Mouse (Mus musculus) heart, embryonic 15.5 days (tissue): ENCODE measurements around the gene Tmem62. TPM values are rescaled to one million over a fixed set of nuclear protein-coding genes. Genes with fewer than 3 reads are reported as not detected.
A peak's percentile ranks its signal among the peaks of the same experiment; 100 is the strongest.

Source experiments
- ATAC-seq: fragments of 200-750 bp; cut with Nextera tagmentation; replicated peaks from 2 replicates; pipeline ENCODE4 v1.8.0; 2017; ENCODE audit warnings: low read depth, moderate TSS enrichment; ENCODE audit not compliant: insufficient number of reproducible peaks, insufficient read depth, low FRiP score
- H3K27ac ChIP-seq: fragments of 300-500 bp; sonication (generic); 2 replicates; pipeline ENCODE4 v1.5.1; 2015; ENCODE audit warnings: mild to moderate bottlenecking, inconsistent platforms
- H3K27me3 ChIP-seq: fragments of 300-500 bp; sonication (generic); 2 replicates; pipeline ENCODE4 v1.6.1; 2015; ENCODE audit warnings: inconsistent platforms
- H3K36me3 ChIP-seq: fragments of 300-500 bp; sonication (generic); 2 replicates; pipeline ENCODE4 v1.6.1; 2015; ENCODE audit warnings: mild to moderate bottlenecking, inconsistent platforms
- H3K4me1 ChIP-seq: fragments of 300-500 bp; sonication (generic); replicated peaks from 2 replicates; pipeline ENCODE4 v1.6.1; 2015; ENCODE audit warnings: inconsistent platforms
- H3K4me2 ChIP-seq: fragments of 300-500 bp; sonication (generic); 2 replicates; pipeline ENCODE4 v1.6.1; 2015; ENCODE audit warnings: inconsistent platforms, mild to moderate bottlenecking, moderate library complexity
- H3K4me3 ChIP-seq: fragments of 300-500 bp; sonication (generic); 2 replicates; pipeline ENCODE4 v1.5.1; 2015; ENCODE audit warnings: mild to moderate bottlenecking, inconsistent platforms
- H3K9ac ChIP-seq: fragments of 300-500 bp; sonication (generic); 2 replicates; pipeline ENCODE4 v1.6.1; 2015; ENCODE audit warnings: mild to moderate bottlenecking, inconsistent platforms
- H3K9me3 ChIP-seq: fragments of 300-500 bp; sonication (generic); replicated peaks from 2 replicates; pipeline ENCODE4 v1.6.1; 2016; ENCODE audit warnings: inconsistent platforms
- WGBS: fragments of 180-500 bp; shearing (Covaris S2); methylation state at CpG from one replicate; pipeline ENCODE4 v1.1.7; 2015; ENCODE audit warnings: mixed read lengths; 5-methylcytosine and 5-hydroxymethylcytosine counted together
- polyA plus RNA-seq: library from polyadenylated mRNA; unstranded; fragments of >200 nt; fragmentation: Nextera tagmentation; extraction: Ambion mirVana; gene quantifications from 2 replicates; pipeline ENCODE4 v1.2.1, GENCODE M21; 2015

The Tmem62 gene
- polyA plus RNA-seq, 1 experiment from 2014 or later = 2.8 TPM

DNA sequence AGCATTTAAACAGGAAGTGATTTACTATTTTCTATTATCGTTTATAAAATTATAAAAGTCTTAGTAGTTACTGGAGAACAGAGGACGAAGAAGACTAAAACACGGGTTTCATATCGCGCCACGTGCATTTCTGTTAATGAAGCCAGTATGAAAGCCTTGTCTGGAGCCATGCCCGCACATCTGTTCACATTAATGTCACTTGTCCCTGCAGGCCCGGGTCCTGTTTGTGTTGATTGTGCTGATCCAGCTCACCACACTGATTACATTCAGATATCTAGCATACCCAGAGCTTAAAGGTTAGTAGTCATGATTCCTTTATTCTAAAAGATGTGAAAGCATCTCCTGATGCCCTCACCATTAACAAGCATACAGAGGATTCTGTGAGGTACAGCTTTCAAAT, 22.0 kb downstream of the Tmem62 start:
- Histone ChIP-seq H3K4me1 (no peaks in the 10 kb centered on the region), H3K27me3 (no peaks in the 10 kb centered on the region), H3K4me3 (no peak overlapping the region), H3K9me3 (no peaks in the 10 kb centered on the region), H3K4me2 (no peak overlapping the region), H3K9ac (no peak overlapping the region), H3K27ac (no peak overlapping the region), H3K36me3 (no peaks in the 10 kb centered on the region)
- ATAC-seq = no peak
- 79% methylated on average over 8 of the region's 8 CpGs for WGBS

DNA sequence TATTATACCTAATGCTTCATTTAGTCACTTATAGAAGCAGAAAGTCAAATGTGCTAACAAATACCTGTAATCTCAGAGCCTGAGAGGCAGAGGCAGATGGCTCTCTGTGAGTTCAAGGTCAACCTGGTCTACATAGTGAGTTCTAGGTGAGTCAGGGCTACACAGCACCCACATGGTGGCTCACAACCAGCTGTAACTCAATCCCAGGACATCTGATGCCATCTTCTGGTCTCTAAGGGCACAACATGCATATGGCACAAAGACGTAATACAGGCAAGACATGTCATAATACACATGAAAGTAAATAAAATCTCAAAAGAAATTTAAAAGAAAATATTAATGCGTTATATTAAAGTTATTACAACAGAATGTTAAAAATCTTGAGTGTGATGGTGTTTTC, 26.8 kb downstream of the Tmem62 start:
- Histone ChIP-seq H3K27me3 (no peaks in the 10 kb centered on the region), H3K4me3 (no peak overlapping the region), H3K4me1 (no peaks in the 10 kb centered on the region), H3K36me3 (no peaks in the 10 kb centered on the region), H3K4me2 (no peak overlapping the region), H3K9me3 (no peaks in the 10 kb centered on the region), H3K27ac (no peak overlapping the region), H3K9ac (no peak overlapping the region)
- ATAC-seq = no peak
- WGBS = 61% methylated on average over 2 of the region's 2 CpGs

- no peak for ATAC-seq
- Histone ChIP-seq H3K27ac (no peak overlapping the region), H3K9me3 (no peaks in the 10 kb centered on the region), H3K9ac (no peak overlapping the region), H3K36me3 (no peaks in the 10 kb centered on the region), H3K4me1 (peaks cover 5% of the 10 kb centered on the region), H3K27me3 (no peaks in the 10 kb centered on the region), H3K4me3 (no peak overlapping the region), H3K4me2 (no peak overlapping the region)
- 77% methylated on average over 7 of the region's 7 CpGs for WGBS
Measured at GRCm38 (mm10) chr2:121004018-121004811, 27.4 kb downstream of the Tmem62 start.

- H3K4me3 ChIP-seq = no peak overlapping the region
- 83% methylated on average over 1 of the region's 1 CpGs for WGBS
- 0 out of 2 replicates have a peak, but pooled peaks cover 3% of the 10 kb centered on the region for H3K36me3 ChIP-seq
- peaks cover 8% of the 10 kb centered on the region for H3K4me1 ChIP-seq
- no peak overlapping the region for H3K4me2 ChIP-seq
- no peaks in the 10 kb centered on the region for H3K9me3 ChIP-seq
- H3K27me3 ChIP-seq = no peaks in the 10 kb centered on the region
- no peak overlapping the region for H3K27ac ChIP-seq
- no peak overlapping the region for H3K9ac ChIP-seq
- no peak for ATAC-seq
Measured at GRCm38 (mm10) chr2:121006986-121007385, 30.2 kb downstream of the Tmem62 start.

- peaks cover 8% of the 10 kb centered on the region for H3K4me1 ChIP-seq
- H3K27ac ChIP-seq = no peak within 1 kb of the TSS; the same call in 1 of the 2 replicates
- H3K9ac ChIP-seq = peak within 1 kb of the TSS; percentile 70
- no peaks in the 10 kb centered on the region for H3K9me3 ChIP-seq
- 0 out of 2 replicates have a peak, but pooled peaks cover 11% of the 10 kb centered on the region for H3K36me3 ChIP-seq
- H3K27me3 ChIP-seq = no peaks in the 10 kb centered on the region
- peak within 1 kb of the TSS; percentile 86 for H3K4me2 ChIP-seq
- 2% methylated on average over 34 of the region's 34 CpGs for WGBS
- peak; percentile 97 for ATAC-seq
- H3K4me3 ChIP-seq = peak within 1 kb of the TSS; percentile 85
Measured at GRCm38 (mm10) chr2:121007925-121008663, 31.3 kb downstream of the Tmem62 start, which contains the start of gene Ccndbp1. Gene Ccndbp1 (plus strand): TSS chr2:121008403.

DNA sequence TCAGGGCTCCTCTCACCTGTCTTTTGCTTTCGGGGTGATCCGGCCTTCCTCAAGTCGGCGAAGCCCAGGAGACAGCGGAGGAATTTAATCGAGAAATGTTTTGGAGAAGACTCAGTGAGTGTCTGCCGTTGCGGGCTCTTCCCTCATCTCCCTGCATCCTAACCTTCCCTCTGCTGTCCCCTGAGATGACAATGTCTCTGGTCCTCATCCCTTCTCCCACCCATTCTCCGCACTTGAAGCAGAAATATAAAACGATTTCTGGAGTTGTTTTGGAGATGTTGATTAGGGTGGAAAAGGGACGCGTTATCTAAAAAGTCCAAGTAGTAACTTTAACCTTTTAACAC, 31.8 kb downstream of the Tmem62 start:
- H3K36me3 ChIP-seq = 0 out of 2 replicates have a peak, but pooled peaks cover 12% of the 10 kb centered on the region
- H3K9me3 ChIP-seq = no peaks in the 10 kb centered on the region
- H3K27me3 ChIP-seq = no peaks in the 10 kb centered on the region
- H3K4me3 ChIP-seq = peak overlapping the region; percentile 85
- H3K4me1 ChIP-seq = peaks cover 8% of the 10 kb centered on the region
- H3K9ac ChIP-seq = peak overlapping the region; percentile 70
- H3K27ac ChIP-seq = no peak overlapping the region
- ATAC-seq = no peak
- under 1% methylated on average over 12 of the region's 12 CpGs for WGBS
- H3K4me2 ChIP-seq = peak overlapping the region; percentile 86

DNA sequence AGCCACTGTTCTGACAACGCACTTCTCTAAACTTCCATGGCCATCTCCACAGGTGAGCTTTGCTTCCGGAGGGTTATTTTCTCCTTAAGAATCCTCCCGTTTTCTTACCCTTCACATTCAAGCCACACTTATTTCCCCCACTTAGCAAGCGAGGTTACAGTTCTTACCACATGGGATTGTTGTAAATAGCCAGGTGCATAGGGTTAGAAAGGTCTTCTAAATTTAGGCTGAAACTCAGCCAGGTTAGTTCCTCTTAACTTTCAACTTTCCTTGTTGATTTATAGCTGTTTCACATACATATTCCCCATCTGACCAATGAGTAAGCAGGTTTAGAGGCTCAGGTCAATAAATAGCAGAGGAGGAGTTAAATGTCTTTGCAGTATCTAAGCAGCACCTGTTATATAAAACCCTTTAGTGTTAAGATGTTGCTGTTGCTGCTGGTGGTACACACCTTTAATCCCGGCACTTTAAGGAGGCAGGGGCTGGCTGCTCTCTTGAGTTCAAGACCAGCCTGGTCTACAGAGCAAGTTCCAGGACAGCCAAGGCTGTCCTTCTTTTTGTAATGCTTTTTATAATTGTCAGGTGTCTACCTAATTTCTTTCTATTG, 32.4 kb downstream of the Tmem62 start:
- WGBS = 23% methylated on average over 5 of the region's 5 CpGs
- Histone ChIP-seq H3K4me2 (peak overlapping the region; percentile 86), H3K4me3 (peak overlapping the region; percentile 85), H3K9ac (peak overlapping the region; percentile 70; the same call in 1 of the 2 replicates), H3K27ac (no peak overlapping the region), H3K27me3 (no peaks in the 10 kb centered on the region), H3K9me3 (no peaks in the 10 kb centered on the region), H3K4me1 (peaks cover 8% of the 10 kb centered on the region), H3K36me3 (0 out of 2 replicates have a peak, but pooled peaks cover 15% of the 10 kb centered on the region)
- no peak for ATAC-seq

- no peaks in the 10 kb centered on the region for H3K27me3 ChIP-seq
- ATAC-seq = no peak
- WGBS = 85% methylated on average over 9 of the region's 9 CpGs
Measured at GRCm38 (mm10) chr2:121012676-121013075, 35.9 kb downstream of the Tmem62 start.

GRCm38 (mm10) chr2:121015507-121015906, 38.7 kb downstream of the Tmem62 start:
- Histone ChIP-seq H3K4me3 (no peak overlapping the region), H3K9me3 (no peaks in the 10 kb centered on the region), H3K36me3 (peaks cover 27% of the 10 kb centered on the region), H3K27me3 (no peaks in the 10 kb centered on the region), H3K4me1 (no peaks in the 10 kb centered on the region), H3K27ac (no peak overlapping the region), H3K4me2 (no peak overlapping the region), H3K9ac (no peak overlapping the region)
- WGBS = 69% methylated on average over 2 of the region's 2 CpGs
- ATAC-seq = no peak

More at GRCm38 (mm10) chr2:121012676-121013075, 35.9 kb downstream of the Tmem62 start:
- no peaks in the 10 kb centered on the region for H3K9me3 ChIP-seq
- H3K27ac ChIP-seq = no peak overlapping the region
- H3K4me3 ChIP-seq = no peak overlapping the region
- H3K4me2 ChIP-seq = no peak overlapping the region
- H3K36me3 ChIP-seq = peaks cover 23% of the 10 kb centered on the region
- H3K9ac ChIP-seq = no peak overlapping the region
- peaks cover 8% of the 10 kb centered on the region for H3K4me1 ChIP-seq

- H3K4me1 ChIP-seq = no peaks in the 10 kb centered on the region
- no peaks in the 10 kb centered on the region for H3K9me3 ChIP-seq
- ATAC-seq = no peak
- H3K4me2 ChIP-seq = no peak overlapping the region
- H3K27me3 ChIP-seq = no peaks in the 10 kb centered on the region
- H3K36me3 ChIP-seq = peaks cover 27% of the 10 kb centered on the region
- 74% methylated on average over 9 of the region's 9 CpGs for WGBS
- no peak overlapping the region for H3K9ac ChIP-seq
- no peak overlapping the region for H3K4me3 ChIP-seq
- no peak overlapping the region for H3K27ac ChIP-seq
Measured at GRCm38 (mm10) chr2:121016226-121016625, 39.4 kb downstream of the Tmem62 start.

- 71% methylated on average over 1 of the region's 1 CpGs for WGBS
Measured at GRCm38 (mm10) chr2:121017151-121017550, 40.3 kb downstream of the Tmem62 start.

More at GRCm38 (mm10) chr2:121017151-121017550, 40.3 kb downstream of the Tmem62 start:
- Histone ChIP-seq H3K4me3 (no peak overlapping the region), H3K9ac (no peak overlapping the region), H3K9me3 (no peaks in the 10 kb centered on the region), H3K27me3 (no peaks in the 10 kb centered on the region), H3K27ac (no peak overlapping the region; the same call in 1 of the 2 replicates), H3K4me2 (no peak overlapping the region), H3K4me1 (no peaks in the 10 kb centered on the region), H3K36me3 (peaks cover 23% of the 10 kb centered on the region)
- ATAC-seq = no peak
